Mouse (Mus musculus): ENCODE data around the gene Sgms1. TPM values are rescaled to one million over a fixed set of nuclear protein-coding genes. Genes with fewer than 3 reads are reported as not detected.

The Sgms1 gene
- polyA plus RNA-seq, 2 experiments = 20.8 to 36.8 TPM

DNA sequence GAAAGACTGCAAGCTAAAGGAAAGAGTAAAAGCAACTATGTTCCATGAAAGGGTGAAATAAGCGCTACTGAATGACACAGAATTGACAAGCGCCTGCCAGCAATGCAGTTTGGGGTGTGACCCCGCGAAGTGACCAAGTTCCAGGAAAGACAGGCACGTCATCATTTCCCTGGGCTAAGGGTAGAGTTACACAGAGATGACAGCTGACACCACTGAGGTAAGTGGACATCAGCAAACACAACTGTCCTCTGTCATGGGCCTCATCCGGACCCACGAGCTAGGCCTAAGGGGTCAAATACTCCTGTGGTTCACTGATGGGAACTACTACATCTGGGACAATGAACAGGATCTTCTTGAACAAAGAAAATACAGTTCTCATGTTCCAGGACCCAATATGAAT lies 136.5 kb downstream of the Sgms1 start:
- DNase-seq (ENCODE audit: low spot score) (no peak), ATAC-seq (ENCODE audit: low FRiP score, low read depth) (no peak)
- Histone ChIP-seq H3K27me3 (ENCODE audit: control insufficient read depth, insufficient read depth, low read length) (no peaks in the 10 kb centered on the region), H3K4me1 (ENCODE audit: control insufficient read depth, insufficient read depth, low read length) (0 out of 2 replicates have a peak, but pooled peaks cover 4% of the 10 kb centered on the region), H3K27ac (replicated peaks; ENCODE audit: low read depth, low read length) (no peak overlapping the region), H3K4me2 (replicated peaks; ENCODE audit: low read depth, low read length, severe bottlenecking) (no peak overlapping the region), H3K9me3 (ENCODE audit: control insufficient read depth, low read length) (no peaks in the 10 kb centered on the region), H3K36me3 (ENCODE audit: control insufficient read depth, insufficient read depth, low read length) (no peaks in the 10 kb centered on the region), H3K9ac (ENCODE audit: low read depth, low read length, severe bottlenecking) (no peak overlapping the region), H3K4me3 (replicated peaks; ENCODE audit: low read length) (no peak overlapping the region)
- TF ChIP-seq POLR2A (IDR thresholded peaks at IDR 0.05; ENCODE audit: borderline replicate concordance, extremely low read depth, insufficient read depth, insufficient read length) = no peak
- WGBS = 90% methylated on average over 7 of the region's 7 CpGs

DNA sequence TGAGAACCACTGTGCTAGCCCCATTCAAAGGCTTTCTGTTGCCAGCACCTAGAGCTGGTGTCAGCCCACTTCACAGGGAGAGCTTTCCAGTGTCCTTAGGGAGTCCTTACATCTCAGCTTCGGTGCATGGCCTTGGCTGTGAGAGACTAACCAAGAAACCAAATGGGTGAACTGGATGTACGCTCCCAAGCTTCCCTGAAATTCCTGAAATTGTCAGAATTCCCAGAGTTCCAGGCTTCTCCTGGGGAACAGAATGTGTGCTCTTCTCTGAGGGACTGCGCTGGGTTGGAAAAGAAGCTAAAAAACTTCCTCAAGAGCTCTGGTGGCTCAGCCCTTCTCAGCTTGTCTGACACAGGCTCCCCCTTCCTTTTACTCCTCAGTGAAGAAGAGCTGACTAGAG lies 137.1 kb downstream of the Sgms1 start:
- no peak overlapping the region for H3K4me3 ChIP-seq (replicated peaks; ENCODE audit: low read length)
- H3K4me1 ChIP-seq (ENCODE audit: control insufficient read depth, insufficient read depth, low read length) = 0 out of 2 replicates have a peak, but pooled peaks cover 4% of the 10 kb centered on the region
- H3K4me2 ChIP-seq (replicated peaks; ENCODE audit: low read depth, low read length, severe bottlenecking) = no peak overlapping the region
- H3K9ac ChIP-seq (ENCODE audit: low read depth, low read length, severe bottlenecking) = no peak overlapping the region
- no peak overlapping the region for H3K27ac ChIP-seq (replicated peaks; ENCODE audit: low read depth, low read length)
- no peak for TF ChIP-seq POLR2A (IDR thresholded peaks at IDR 0.05; ENCODE audit: borderline replicate concordance, extremely low read depth, insufficient read depth, insufficient read length)
- 68% methylated on average over 3 of the region's 3 CpGs for WGBS
- H3K27me3 ChIP-seq (ENCODE audit: control insufficient read depth, insufficient read depth, low read length) = no peaks in the 10 kb centered on the region
- H3K9me3 ChIP-seq (ENCODE audit: control insufficient read depth, low read length) = no peaks in the 10 kb centered on the region
- DNase-seq (ENCODE audit: low spot score) = no peak
- ATAC-seq (ENCODE audit: low FRiP score, low read depth) = no peak
- H3K36me3 ChIP-seq (ENCODE audit: control insufficient read depth, insufficient read depth, low read length) = no peaks in the 10 kb centered on the region

DNA sequence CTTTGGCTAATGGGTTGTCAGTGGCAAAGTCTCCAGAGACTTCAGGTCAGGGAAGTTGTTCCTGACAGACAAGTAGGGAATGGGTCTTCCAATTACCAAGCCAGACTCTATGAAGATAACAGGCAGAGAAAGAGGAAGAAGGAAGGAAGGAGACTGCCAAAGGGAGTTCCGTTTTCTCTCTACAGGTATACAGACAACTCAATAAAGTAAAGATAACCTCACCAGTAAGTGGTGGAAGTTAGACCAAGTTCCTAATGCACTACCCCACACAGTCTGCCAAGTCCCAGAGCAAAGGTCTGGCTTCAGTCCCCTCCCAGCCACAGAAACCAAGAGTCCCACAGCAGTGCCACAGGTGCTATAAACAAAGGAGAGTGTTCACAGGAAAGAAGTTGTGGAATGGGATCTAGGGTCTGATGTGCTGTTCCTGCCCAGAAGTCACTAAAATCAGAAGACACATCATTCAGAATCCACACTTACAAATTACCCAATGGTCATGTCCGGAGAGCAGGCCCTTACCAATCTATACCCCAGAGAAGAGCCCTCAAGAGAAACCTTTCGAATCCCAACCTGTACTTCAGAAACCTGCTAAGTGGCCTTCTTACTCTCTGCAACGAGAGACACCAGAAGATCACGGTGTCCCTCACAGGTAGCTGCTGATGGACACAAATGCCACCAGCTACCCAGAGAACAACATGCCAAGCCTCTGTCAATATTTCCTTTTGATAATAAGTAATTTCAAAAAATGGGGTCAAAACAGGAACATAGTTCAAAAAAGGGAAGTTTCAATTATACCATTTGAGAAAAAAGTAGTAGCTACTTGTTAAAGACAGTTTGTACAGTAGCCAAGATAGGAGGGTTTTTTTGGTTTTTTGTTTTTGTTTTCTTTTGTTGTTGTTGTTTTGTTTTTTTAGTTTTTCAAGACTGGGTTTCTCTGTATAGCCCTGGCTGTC lies 140.1 kb downstream of the Sgms1 start:
- no peaks in the 10 kb centered on the region for H3K27me3 ChIP-seq (ENCODE audit: control insufficient read depth, insufficient read depth, low read length)
- no peak overlapping the region for H3K4me3 ChIP-seq (replicated peaks; ENCODE audit: low read length)
- no peak for TF ChIP-seq POLR2A (IDR thresholded peaks at IDR 0.05; ENCODE audit: borderline replicate concordance, extremely low read depth, insufficient read depth, insufficient read length)
- no peaks in the 10 kb centered on the region for H3K36me3 ChIP-seq (ENCODE audit: control insufficient read depth, insufficient read depth, low read length)
- no peaks in the 10 kb centered on the region for H3K4me1 ChIP-seq (ENCODE audit: control insufficient read depth, insufficient read depth, low read length)
- no peak overlapping the region for H3K27ac ChIP-seq (replicated peaks; ENCODE audit: low read depth, low read length)
- no peak overlapping the region for H3K9ac ChIP-seq (ENCODE audit: low read depth, low read length, severe bottlenecking)
- 91% methylated on average over 5 of the region's 5 CpGs for WGBS
- H3K4me2 ChIP-seq (replicated peaks; ENCODE audit: low read depth, low read length, severe bottlenecking) = no peak overlapping the region
- DNase-seq (ENCODE audit: low spot score) (no peak), ATAC-seq (ENCODE audit: low FRiP score, low read depth) (no peak)
- no peaks in the 10 kb centered on the region for H3K9me3 ChIP-seq (ENCODE audit: control insufficient read depth, low read length)

DNA sequence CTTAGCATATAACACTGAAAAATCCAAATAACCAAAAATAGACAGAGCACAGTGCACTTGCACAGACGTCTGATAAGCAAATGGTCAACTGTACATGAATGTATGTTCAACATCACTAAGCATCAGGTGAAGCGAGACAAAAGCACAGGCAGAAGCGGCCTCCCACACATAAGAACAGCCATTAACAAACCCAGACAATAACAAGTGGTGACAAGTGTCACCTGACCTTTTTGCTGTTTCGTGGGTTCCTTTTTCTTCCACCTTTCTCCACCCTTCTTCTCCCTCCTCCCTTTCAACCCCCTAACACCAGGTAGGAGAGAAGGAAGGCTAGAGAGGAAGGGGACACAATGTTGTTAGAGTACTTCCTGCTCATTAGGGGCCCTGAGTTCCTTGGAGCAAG lies 144.6 kb downstream of the Sgms1 start:
- H3K4me1 ChIP-seq (ENCODE audit: control insufficient read depth, insufficient read depth, low read length) = no peaks in the 10 kb centered on the region
- no peaks in the 10 kb centered on the region for H3K36me3 ChIP-seq (ENCODE audit: control insufficient read depth, insufficient read depth, low read length)
- TF ChIP-seq POLR2A (IDR thresholded peaks at IDR 0.05; ENCODE audit: borderline replicate concordance, extremely low read depth, insufficient read depth, insufficient read length) = no peak
- H3K4me2 ChIP-seq (replicated peaks; ENCODE audit: low read depth, low read length, severe bottlenecking) = no peak overlapping the region
- H3K4me3 ChIP-seq (replicated peaks; ENCODE audit: low read length) = no peak overlapping the region
- H3K9me3 ChIP-seq (ENCODE audit: control insufficient read depth, low read length) = no peaks in the 10 kb centered on the region
- H3K27ac ChIP-seq (replicated peaks; ENCODE audit: low read depth, low read length) = no peak overlapping the region
- no peak for DNase-seq (ENCODE audit: low spot score)
- H3K27me3 ChIP-seq (ENCODE audit: control insufficient read depth, insufficient read depth, low read length) = no peaks in the 10 kb centered on the region
- H3K9ac ChIP-seq (ENCODE audit: low read depth, low read length, severe bottlenecking) = no peak overlapping the region
- 85% methylated on average over 4 of the region's 4 CpGs for WGBS
- ATAC-seq (ENCODE audit: low FRiP score, low read depth) = no peak

GRCm38 (mm10) chr19:32243246-32243645 lies 146.3 kb downstream of the Sgms1 start:
- DNase-seq (ENCODE audit: low spot score) (no peak), ATAC-seq (ENCODE audit: low FRiP score, low read depth) (no peak)
- Histone ChIP-seq H3K9me3 (ENCODE audit: control insufficient read depth, low read length) (no peaks in the 10 kb centered on the region), H3K4me1 (ENCODE audit: control insufficient read depth, insufficient read depth, low read length) (no peaks in the 10 kb centered on the region), H3K9ac (ENCODE audit: low read depth, low read length, severe bottlenecking) (no peak overlapping the region), H3K27me3 (ENCODE audit: control insufficient read depth, insufficient read depth, low read length) (no peaks in the 10 kb centered on the region), H3K36me3 (ENCODE audit: control insufficient read depth, insufficient read depth, low read length) (no peaks in the 10 kb centered on the region), H3K4me3 (replicated peaks; ENCODE audit: low read length) (no peak overlapping the region), H3K4me2 (replicated peaks; ENCODE audit: low read depth, low read length, severe bottlenecking) (no peak overlapping the region), H3K27ac (replicated peaks; ENCODE audit: low read depth, low read length) (no peak overlapping the region)
- 87% methylated on average over 9 of the region's 9 CpGs for WGBS
- no peak for TF ChIP-seq POLR2A (IDR thresholded peaks at IDR 0.05; ENCODE audit: borderline replicate concordance, extremely low read depth, insufficient read depth, insufficient read length)
